18 mouse cellular contexts compared by ENCODE assay signal in the genomic region with DNA sequence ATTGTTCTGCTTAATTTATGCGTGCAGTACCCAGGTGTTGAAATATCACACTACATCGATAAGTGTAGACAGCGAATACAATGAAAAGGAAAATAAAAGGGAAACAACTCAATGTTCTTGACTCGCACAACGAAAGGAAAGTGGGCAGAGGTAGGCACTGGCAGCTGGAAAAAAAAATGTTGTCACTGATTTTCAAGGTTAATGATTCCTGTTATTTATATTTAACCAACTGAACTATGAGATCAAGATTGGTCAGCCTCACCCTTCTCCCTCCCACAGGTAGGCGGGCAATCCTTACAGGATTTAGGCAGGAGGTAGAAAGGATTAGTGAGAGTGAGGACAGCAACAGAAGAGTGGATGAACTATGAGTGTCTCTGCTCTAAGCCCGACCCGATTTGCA. TPM values are rescaled to one million over a fixed set of nuclear protein-coding genes. Genes with fewer than 3 reads are reported as not detected.
DNase-seq lines count a peak whose midpoint lies in the region; ATAC-seq and TF ChIP-seq lines count a peak whose summit lies in the region.
"Not testable (repeated sequence)": the region's sequence is repeated elsewhere in the genome, so short reads cannot be mapped to it uniquely, and the experiment has no call there.
"Had no signal": no experiment of that assay in that cellular context is flagged by ENCODE, and none has a peak within 500 bp of the region (broad histone marks: within the 10 kb centered on the region; RNA-seq: fewer than 3 reads in every experiment).

A gene (plus strand): TSS at position 359 of the 400 bp plus-strand sequence.

- TF ChIP-seq EP300 in liver, postnatal 0 days (IDR thresholded peaks at IDR 0.05; ENCODE audit: low read depth): not testable (repeated sequence)

- not testable (repeated sequence) for H3K9me3 ChIP-seq in liver, postnatal 0 days (ENCODE audit: low read length)

- H3K27ac ChIP-seq in kidney, adult 2 months (ENCODE audit: insufficient read depth, low read depth, low read length); liver, postnatal 0 days (ENCODE audit: low read depth): not testable (repeated sequence)
- H3K27ac ChIP-seq in liver, adult 2 months (replicated peaks; ENCODE audit: insufficient read depth, low read depth, low read length): peak within 1 kb of the TSS; percentile 95

- not testable (repeated sequence) for TF ChIP-seq CTCF in kidney, adult 2 months (conservative IDR thresholded peaks at IDR 0.05; ENCODE audit: insufficient read depth, insufficient read length, low read depth, low read length); liver, adult 2 months (IDR thresholded peaks at IDR 0.05; ENCODE audit: low read depth, low read length); liver, postnatal 0 days (IDR thresholded peaks at IDR 0.05; ENCODE audit: low read depth)

- H3K4me1 ChIP-seq in kidney, adult 2 months (ENCODE audit: control insufficient read depth, insufficient read depth, low read length); liver, postnatal 0 days (ENCODE audit: insufficient read depth): not testable (repeated sequence)
- H3K4me1 ChIP-seq in liver, adult 2 months (ENCODE audit: control insufficient read depth, insufficient read depth, low read length): peaks cover 13% of the 10 kb centered on the region

- H3K36me3 ChIP-seq in kidney, adult 2 months (ENCODE audit: control insufficient read depth, insufficient read depth, low read length); liver, postnatal 0 days (replicated peaks; ENCODE audit: insufficient read depth, low read length): not testable (repeated sequence)
- H3K36me3 ChIP-seq in liver, adult 2 months (ENCODE audit: control insufficient read depth, insufficient read depth, low read length): peaks cover 14% of the 10 kb centered on the region

- peak within 1 kb of the TSS; percentile 71 for H3K9ac ChIP-seq in liver, adult 2 months (ENCODE audit: low read depth, low read length)
- H3K9ac ChIP-seq in liver, postnatal 0 days (replicated peaks): not testable (repeated sequence)

- not testable (repeated sequence) for H3K79me2 ChIP-seq in liver, adult 2 months (ENCODE audit: control insufficient read depth, insufficient read depth, low read length)

- peak; percentile 34 for DNase-seq in kidney, adult 11 months
- DNase-seq in kidney, adult 2 months: peak; percentile 44
- DNase-seq in liver, adult 2 months (ENCODE audit: extremely low read depth, low read depth, low spot score): peak; percentile 93
- DNase-seq in liver, postnatal 0 days: not testable (repeated sequence)

- not testable (repeated sequence) for H3K4me3 ChIP-seq in kidney, adult 2 months (ENCODE audit: insufficient read depth, low read depth, low read length); liver, postnatal 0 days (ENCODE audit: low read depth, low read length)
- peak within 1 kb of the TSS; percentile 67 for H3K4me3 ChIP-seq in liver, adult 2 months (ENCODE audit: insufficient read depth, low read depth, low read length)

- WGBS in kidney, adult 2 months: 68% methylated on average over 8 of the region's 8 CpGs
- 29% methylated on average over 8 of the region's 8 CpGs for WGBS in liver, adult 2 months
- 80% methylated on average over 8 of the region's 8 CpGs for WGBS in liver, postnatal 0 days (ENCODE audit: insufficient replicate concordance)

- not testable (repeated sequence) for TF ChIP-seq POLR2A in kidney, adult 2 months (IDR thresholded peaks at IDR 0.05; ENCODE audit: low read depth, low read length); liver, adult 2 months (IDR thresholded peaks at IDR 0.05; ENCODE audit: extremely low read depth, insufficient read depth, low read length)

- H3K27me3 ChIP-seq in kidney, adult 2 months (replicated peaks; ENCODE audit: control insufficient read depth, insufficient read depth, low read length); liver, adult 2 months (ENCODE audit: control insufficient read depth, insufficient read depth, low read length); liver, postnatal 0 days (ENCODE audit: insufficient read depth, low read length): not testable (repeated sequence)

- peak within 1 kb of the TSS; percentile 22; the same call in 1 of the 2 replicates for H3K4me2 ChIP-seq in liver, postnatal 0 days (ENCODE audit: low read depth, low read length)

- ATAC-seq in liver, postnatal 0 days: peak; percentile 39

RNA-seq across cellular contexts. Expression of the gene that starts here (rescaled TPM):
- polyA plus RNA-seq in kidney, adult 2 months (2012; rRNA removed): 0.60 and 0.91 TPM in 2 replicates
- 19.5 and 23.2 TPM in 2 replicates for total RNA-seq in liver, adult 2 months (2014; rRNA removed)
- polyA plus RNA-seq in liver, adult 2 months (2012; rRNA removed): 8.4 and 12.2 TPM in 2 replicates
- polyA plus RNA-seq in liver, postnatal 0 days (2015; fragmentation: Nextera tagmentation; extraction: Ambion mirVana): 16.1 and 18.5 TPM in 2 replicates
- total RNA-seq: adrenal gland, adult 18-20 months; adrenal gland, adult 8-10 months; adrenal gland, postnatal 25 days; adrenal gland, postnatal 36 days; CH12.LX; ES-E14; MEL had no signal
- polyA plus RNA-seq: activated CD4-positive, CD25-positive, alpha-beta regulatory T cell, adult 4 months; adrenal gland, adult 2 months; brain, embryonic 14.5 days; C2C12; CD4-positive, CD25-positive, alpha-beta regulatory T cell, adult 4 months; G1E; Patski had no signal

Comparison
In these comparisons a context has a peak if more than half of its experiments do, and no peak if none do; other contexts are left out.
1. Peak in DNase-seq in kidney, adult 2 months; RNA of the gene not detected or under 1 TPM.